Mouse (Mus musculus) adipocyte (in vitro differentiated cells): ENCODE data around the gene Serpina1d.
"Not testable (repeated sequence)": the region's sequence is repeated elsewhere in the genome, so short reads cannot be mapped to it uniquely, and the experiment has no call there.

Experiments
- DNase-seq: peaks from one replicate; pipeline ENCODE4 v3.0.0-alpha.2; 2016; ENCODE audit warnings: low spot score

Gene Serpina1d

DNA sequence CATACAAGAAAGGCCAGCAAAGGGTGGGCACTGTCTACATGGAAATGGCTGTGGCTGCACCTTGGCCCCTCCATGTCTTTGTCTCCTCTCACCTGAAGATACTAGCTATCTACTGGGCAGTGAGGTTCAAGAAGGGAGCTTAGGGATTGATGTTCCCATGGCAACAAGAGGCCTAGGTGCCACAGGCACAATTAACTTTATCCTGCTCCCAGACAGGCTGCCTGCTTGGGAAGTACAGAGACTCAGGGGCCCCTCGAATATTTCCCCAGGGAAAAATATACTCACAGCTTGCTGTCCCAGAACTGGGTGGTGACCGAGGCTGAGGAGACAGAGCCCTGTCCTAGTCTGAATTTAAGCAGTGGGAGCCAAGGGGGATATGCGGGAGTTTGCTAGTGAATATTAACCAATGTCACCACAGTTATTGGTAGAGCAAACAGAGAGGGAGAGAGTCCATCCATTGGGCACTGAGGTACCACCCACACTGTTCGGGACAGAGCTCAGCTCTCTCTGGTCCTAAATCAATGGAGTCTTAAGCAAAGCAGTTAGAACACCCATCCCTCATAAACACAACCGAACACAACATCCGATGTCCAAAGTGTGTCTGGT is at the start of gene Serpina1d:
TSS of gene Serpina1d (minus strand) at position 347 of the 606 bp plus-strand sequence.
- DNase-seq, result not testable (repeated sequence)

GRCm38 (mm10) chr12:103770597-103770996 is 2.8 kb downstream of the Serpina1d start:
- not testable (repeated sequence) for DNase-seq

DNA sequence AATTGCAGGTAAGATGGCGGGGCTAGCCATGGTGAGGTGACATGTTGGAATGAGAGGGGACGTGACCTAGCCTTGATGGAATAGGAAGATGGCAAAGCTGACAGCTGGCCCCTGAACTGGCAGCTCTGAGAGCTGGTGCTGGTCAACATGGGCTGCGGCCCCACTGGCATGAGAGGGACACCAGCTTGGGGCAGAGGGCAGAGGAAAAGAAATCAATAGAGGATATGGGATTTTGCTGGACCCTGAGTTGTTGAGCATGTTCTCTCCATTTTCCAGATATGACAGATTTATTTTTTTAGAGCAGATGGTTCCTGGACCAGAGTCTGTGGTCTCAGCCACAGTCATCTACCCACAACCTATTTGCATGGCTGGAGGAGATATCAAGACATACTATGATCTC is 10.3 kb downstream of the Serpina1d start:
- not testable (repeated sequence) for DNase-seq

GRCm38 (mm10) chr12:103760316-103760715 is 13.1 kb downstream of the Serpina1d start:
- DNase-seq, result not testable (repeated sequence)

DNA sequence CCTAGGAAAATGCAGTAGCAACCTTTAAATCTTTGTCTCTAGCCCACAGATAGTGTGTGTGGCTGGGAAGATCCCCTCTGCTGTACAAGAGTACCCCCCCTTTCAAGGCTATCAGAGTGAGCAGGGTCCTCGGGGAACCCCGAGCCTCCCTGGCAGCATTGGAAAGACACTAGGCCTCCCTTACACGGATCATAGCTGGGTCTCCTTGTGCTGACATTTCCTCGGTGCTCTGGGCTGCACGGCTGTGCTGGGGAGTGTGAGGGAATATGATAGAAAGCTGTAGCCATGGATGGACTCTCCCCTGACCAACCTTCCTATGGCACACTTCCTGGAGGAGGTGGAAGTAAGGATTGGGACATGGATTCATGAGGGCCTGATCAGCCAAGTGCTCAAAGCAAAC is 27.4 kb downstream of the Serpina1d start:
- not testable (repeated sequence) for DNase-seq

DNA sequence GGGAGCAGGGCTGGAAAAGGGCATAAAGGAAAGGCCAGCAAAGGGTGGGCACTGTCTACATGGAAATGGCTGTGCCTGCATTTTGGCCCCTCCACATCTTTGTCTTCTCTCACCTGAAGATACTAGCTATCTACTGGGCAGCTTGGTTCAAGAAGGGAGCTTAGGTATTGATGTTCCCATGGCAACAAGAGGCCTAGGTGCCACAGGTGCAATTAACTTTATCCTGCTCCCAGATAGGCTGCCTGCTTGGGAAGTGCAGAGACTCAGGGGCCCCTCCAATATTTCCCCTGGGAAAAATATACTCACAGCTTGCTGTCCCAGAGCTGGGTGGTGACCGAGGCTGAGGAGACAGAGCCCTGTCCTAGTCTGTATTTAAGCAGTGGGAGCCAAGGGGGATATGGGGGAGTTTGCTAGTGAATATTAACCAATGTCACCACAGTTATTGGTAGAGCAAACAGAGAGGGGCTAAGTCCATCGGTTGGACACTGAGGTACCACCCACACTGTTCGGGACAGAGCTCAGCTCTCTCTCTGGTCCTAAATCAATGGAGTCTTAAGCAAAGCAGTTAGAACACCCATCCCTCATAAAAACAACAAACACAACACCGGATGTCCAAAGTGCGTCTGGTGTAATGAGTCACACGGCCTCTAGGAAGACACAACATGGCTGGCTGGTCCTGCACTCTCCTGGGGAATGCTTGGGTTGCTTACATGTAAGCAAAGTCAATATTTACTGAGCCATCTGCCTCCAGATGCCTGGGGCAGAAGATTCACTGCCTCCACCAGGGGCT is 35.4 kb downstream of the Serpina1d start:
- DNase-seq, result not testable (repeated sequence)

- not testable (repeated sequence) for DNase-seq
These were observed 37.8 kb downstream of the Serpina1d start for GRCm38 (mm10) chr12:103735566-103735965.

- DNase-seq, result not testable (repeated sequence)
These were observed 38.3 kb downstream of the Serpina1d start for GRCm38 (mm10) chr12:103735101-103735500.
